Mouse (Mus musculus): Measurements from ENCODE around the gene Pnck.

The Pnck gene

GRCm38 (mm10) chrX:73654177-73654576 lies 5.7 kb downstream of the Pnck start:
- in situ Hi-C loops (cut with MboI; ENCODE audit: low pct_unique_long_range_greater_than_20kb in 1 of 2, low sequenced_read_pairs in 2 of 2, unreplicated experiment in 1 of 2), result loop anchor here (5.0 to 25.0 kb wide), 5 partner anchors 67 to 642 kb away; partner anchors contain the start of gene Trex2 (in 1 of the 2)

DNA sequence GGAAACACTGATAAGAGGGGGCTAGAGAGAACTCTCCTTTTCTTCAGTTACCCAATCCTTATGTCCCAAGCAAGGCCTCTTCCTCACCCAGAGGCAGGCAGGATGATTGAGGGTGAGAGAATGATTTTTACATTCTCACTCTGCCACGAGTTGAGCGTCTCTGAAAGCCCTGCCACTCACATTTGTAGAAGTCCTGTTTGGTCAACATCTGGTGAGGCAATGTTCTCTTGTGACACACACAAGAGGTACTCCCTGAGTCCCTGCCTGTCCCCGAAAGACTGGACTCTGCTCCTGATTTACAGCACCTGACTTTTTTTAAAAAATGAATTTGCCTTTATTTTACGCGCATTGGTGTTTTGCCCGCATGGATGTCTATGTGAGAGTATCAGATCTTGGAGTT lies 6.5 kb downstream of the Pnck start:
- in situ Hi-C loops (cut with MboI; ENCODE audit: low pct_unique_long_range_greater_than_20kb in 1 of 2, low sequenced_read_pairs in 2 of 2, unreplicated experiment in 1 of 2), result loop anchor here (5.0 to 25.0 kb wide), 5 partner anchors 66 to 641 kb away; partner anchors contain the start of gene Trex2 (in 1 of the 2)

- in situ Hi-C loops (cut with MboI; ENCODE audit: low pct_unique_long_range_greater_than_20kb in 1 of 2, low sequenced_read_pairs in 2 of 2, unreplicated experiment in 1 of 2), result loop anchor here (5.0 to 25.0 kb wide), 5 partner anchors 64 to 639 kb away; partner anchors contain the start of gene Trex2 (in 1 of the 2)
Observed at GRCm38 (mm10) chrX:73650869-73651268, 9.0 kb downstream of the Pnck start.

- in situ Hi-C loops (cut with MboI; ENCODE audit: low pct_unique_long_range_greater_than_20kb in 1 of 2, low sequenced_read_pairs in 2 of 2, unreplicated experiment in 1 of 2), result no loop called here
Observed at GRCm38 (mm10) chrX:73645121-73645520, 14.8 kb downstream of the Pnck start.

DNA sequence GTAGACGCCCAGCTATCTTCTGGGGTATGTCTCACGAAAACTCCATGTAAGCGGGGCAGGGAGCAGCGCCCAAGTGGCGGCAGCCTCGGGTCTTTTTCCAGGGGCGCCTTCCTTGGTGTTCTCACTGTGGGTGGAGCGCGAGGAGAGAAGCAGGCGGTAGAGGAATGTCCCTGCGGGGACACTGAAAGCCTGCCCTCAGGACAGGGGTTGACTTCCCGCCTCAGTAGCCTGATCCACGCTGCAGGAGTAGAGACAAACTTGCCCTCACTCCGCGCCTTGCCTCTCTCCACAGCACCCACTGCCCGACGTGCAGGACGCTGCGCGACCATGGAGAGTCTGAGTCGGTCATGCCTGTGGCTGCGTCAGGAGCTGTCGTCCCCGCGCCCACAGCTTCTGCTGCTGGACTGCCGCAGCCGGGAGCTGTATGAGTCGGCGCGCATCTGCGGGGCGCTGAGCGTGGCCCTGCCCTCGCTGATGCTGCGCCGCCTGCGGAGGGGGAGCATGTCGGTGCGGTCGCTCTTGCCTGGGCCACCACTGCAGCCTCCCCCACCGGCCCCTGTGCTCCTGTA lies 19.9 kb downstream of the Pnck start:
- in situ Hi-C loops (cut with MboI; ENCODE audit: low pct_unique_long_range_greater_than_20kb in 1 of 2, low sequenced_read_pairs in 2 of 2, unreplicated experiment in 1 of 2), result no loop called here

DNA sequence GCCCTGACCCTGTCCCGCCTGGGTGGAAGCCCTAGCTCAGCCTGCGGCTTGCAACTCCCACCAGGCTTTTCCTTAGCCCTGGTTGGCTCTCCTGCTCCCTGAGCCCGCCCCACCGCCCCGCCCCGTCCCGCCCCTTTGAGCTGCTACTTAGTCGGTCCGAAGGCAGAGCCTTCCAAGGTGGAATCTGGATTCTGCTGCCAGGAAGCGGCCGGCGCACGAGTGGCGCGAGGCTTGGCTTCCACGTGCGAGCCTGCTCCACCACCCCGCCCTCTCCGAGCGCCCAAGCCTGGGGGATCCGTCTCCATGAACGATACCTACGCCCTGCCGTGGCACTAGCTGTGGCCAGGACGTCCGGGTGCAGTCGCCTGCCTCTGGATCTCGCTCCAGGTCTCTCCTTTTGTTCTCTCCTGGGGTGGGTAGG lies 20.7 kb downstream of the Pnck start, which contains the start of gene Dusp9:
Dusp9 (plus strand) TSS at position 165 of the 421 bp plus-strand sequence.
- in situ Hi-C loops (cut with MboI; ENCODE audit: low pct_unique_long_range_greater_than_20kb in 1 of 2, low sequenced_read_pairs in 2 of 2, unreplicated experiment in 1 of 2), result no loop called here

- in situ Hi-C loops (cut with MboI; ENCODE audit: low pct_unique_long_range_greater_than_20kb in 1 of 2, low sequenced_read_pairs in 2 of 2, unreplicated experiment in 1 of 2), result no loop called here
Observed at GRCm38 (mm10) chrX:73637415-73637814, 22.5 kb downstream of the Pnck start.

DNA sequence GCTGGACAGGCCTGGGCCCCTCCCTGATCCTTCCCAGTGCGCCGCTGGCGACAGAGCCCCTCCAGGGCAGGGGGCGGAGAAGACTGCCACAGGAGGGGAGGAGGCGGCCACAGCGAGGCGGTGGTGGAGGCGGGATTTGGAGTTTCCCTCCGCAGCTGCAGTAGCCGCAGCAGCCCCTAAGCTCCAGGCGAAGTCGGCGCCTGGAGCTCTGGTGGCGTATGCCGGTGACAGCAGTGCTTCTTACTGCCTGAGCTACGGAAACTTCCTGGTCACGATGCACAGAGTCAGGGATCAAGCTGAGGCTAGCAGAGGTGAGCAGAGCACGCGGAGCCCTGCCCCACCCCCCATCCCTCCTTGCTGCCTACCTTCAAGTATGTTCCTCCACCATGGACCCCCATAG lies 24.5 kb downstream of the Pnck start:
- in situ Hi-C loops (cut with MboI; ENCODE audit: low pct_unique_long_range_greater_than_20kb in 1 of 2, low sequenced_read_pairs in 2 of 2, unreplicated experiment in 1 of 2), result no loop called here

DNA sequence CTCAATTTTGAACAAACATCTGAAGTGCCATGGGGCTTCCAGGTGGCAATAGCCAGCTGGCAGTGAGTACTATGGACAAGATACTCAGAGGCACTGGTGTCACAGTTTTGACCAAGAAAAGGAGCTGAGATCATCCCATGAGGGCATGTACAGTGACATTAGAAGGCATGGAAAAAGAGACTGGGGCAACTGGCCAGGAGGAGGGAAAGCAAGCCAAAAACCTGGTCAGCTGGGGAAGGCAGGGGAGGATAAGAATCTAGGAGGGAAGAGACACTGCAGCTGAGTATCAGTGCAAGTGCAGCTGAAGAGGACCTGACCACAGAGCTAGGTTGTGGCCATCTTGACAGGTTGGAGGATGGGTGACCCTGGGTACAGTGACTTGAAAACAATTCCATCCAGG lies 32.9 kb downstream of the Pnck start:
- in situ Hi-C loops (cut with MboI; ENCODE audit: low pct_unique_long_range_greater_than_20kb in 1 of 2, low sequenced_read_pairs in 2 of 2, unreplicated experiment in 1 of 2), result no loop called here

GRCm38 (mm10) chrX:73619890-73620289 lies 40.0 kb downstream of the Pnck start:
- in situ Hi-C loops (cut with MboI; ENCODE audit: low pct_unique_long_range_greater_than_20kb in 1 of 2, low sequenced_read_pairs in 2 of 2, unreplicated experiment in 1 of 2), result no loop called here

DNA sequence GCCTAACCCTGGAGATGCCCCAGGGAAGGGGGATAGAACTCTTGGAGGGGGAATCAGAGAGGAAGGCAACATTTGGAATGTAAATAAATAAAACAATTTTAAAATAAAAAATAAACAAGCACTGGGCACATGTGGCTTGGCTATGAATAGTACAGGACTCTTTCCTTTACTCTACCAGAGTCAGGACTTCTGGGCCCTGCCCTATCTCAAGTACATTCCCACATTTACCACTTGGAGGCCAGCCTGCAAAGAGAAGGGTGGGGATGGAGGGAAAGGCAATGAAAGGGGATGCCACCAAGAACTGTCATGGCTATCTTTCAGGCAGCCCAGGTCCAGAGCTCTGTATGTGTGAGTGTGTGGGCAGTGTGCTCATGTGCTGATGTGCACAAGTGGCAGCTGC lies 40.5 kb downstream of the Pnck start:
- in situ Hi-C loops (cut with MboI; ENCODE audit: low pct_unique_long_range_greater_than_20kb in 1 of 2, low sequenced_read_pairs in 2 of 2, unreplicated experiment in 1 of 2), result no loop called here

DNA sequence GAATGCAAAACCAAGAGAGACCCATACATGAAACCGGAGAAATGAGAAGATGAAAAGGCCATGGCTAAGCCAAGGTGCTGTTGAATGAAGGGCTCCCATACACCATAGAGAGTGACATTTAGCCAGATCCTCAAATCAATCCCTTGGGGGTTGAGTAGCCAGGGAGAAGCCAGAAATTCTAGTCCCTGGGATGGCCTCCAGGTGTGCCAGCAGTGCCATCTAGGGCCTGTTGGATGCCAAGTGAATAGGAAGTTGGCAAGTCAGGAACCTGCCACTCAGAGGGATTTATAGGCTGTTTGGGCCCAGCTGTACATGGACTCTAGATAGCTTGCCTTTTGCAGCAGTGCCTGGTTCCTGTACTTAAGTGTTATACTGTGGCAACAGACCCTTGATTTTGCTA lies 44.0 kb downstream of the Pnck start:
- in situ Hi-C loops (cut with MboI; ENCODE audit: low pct_unique_long_range_greater_than_20kb in 1 of 2, low sequenced_read_pairs in 2 of 2, unreplicated experiment in 1 of 2), result no loop called here

DNA sequence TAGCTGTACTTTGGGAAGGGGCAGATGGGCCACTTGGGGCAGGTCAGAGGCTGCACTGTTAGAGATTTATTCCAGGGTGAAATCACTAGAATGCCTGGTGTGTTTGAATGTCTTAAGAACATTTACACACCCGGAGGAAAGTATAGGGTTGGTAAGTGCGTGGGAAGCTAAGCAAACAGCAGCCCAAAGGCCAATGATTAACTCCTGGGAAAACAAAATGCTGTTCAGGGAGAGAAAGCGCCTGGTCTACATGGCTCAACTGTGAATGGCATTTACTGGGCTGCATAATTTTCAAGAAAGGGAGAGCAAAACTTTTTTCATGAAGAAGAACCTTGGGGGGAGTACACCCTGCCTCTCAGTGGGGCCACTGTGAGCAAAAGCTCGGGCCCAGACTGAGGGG lies 46.3 kb downstream of the Pnck start:
- in situ Hi-C loops (cut with MboI; ENCODE audit: low pct_unique_long_range_greater_than_20kb in 1 of 2, low sequenced_read_pairs in 2 of 2, unreplicated experiment in 1 of 2), result no loop called here

Data from mouse embryonic stem cell (cell line).